Mouse (Mus musculus): ENCODE measurements around the gene Pkhd1.

GRCm38 (mm10) chr1:20498965-20499364, 118.9 kb downstream of the Pkhd1 start:
- TF ChIP-seq CTCF (IDR thresholded peaks at IDR 0.05; ENCODE audit: control insufficient read depth, insufficient read depth, low read length) (no peak), POLR2A (IDR thresholded peaks at IDR 0.05; ENCODE audit: borderline replicate concordance, control insufficient read depth, low read depth, low read length) (no peak)
